Mouse (Mus musculus) C2C12 (cell line): Measurements from ENCODE around the gene Atp5l.

Experiments used
- CTCF ChIP-seq: IDR thresholded peaks from one replicate; pipeline ENCODE4 v1.5.1; 2011; ENCODE audit not compliant: control insufficient read depth, insufficient read depth, insufficient read length
- MAX ChIP-seq: IDR thresholded peaks from one replicate; pipeline ENCODE4 v1.6.1; 2011; ENCODE audit warnings: mild to moderate bottlenecking, control low read depth
- MYOG ChIP-seq: IDR thresholded peaks from one replicate; pipeline ENCODE4 v1.6.1; 2011; ENCODE audit not compliant: control insufficient read depth, insufficient read length; ENCODE audit errors: extremely low read depth

DNA sequence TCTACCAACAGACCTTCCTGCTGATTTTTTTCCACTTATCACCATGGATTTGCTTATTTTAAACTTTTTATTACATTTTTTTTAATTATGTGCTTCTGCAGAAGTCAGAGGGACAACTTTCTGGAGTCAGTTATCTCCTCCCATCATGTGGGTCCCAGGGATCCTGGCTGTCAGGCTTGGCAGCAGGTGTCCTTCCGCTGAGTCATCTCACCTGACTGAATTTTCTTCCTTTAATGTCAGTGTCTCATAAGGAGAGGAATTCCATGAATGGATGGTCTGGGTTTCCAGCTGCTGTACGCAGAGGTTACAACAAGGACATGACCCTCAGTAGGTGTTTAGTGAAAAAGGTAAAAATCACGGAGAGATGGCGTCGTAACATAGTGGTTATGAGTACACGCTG is 29.3 kb downstream of the Atp5l start:
- TF ChIP-seq MAX (no peak), MYOG (no peak), CTCF (no peak)
